Mouse (Mus musculus) heart, embryonic 10.5 days (tissue): ENCODE measurements around the gene Opa1. TPM values are rescaled to one million over a fixed set of nuclear protein-coding genes. Genes with fewer than 3 reads are reported as not detected.
A peak's percentile ranks its signal among the peaks of the same experiment; 100 is the strongest.

Experiments used
- DNase-seq: peaks from one replicate; pipeline ENCODE4 v3.0.0-alpha.2; 2017; ENCODE audit warnings: low spot score
- H3K27ac ChIP-seq: fragments of 300-500 bp; sonication (generic); 2 replicates; pipeline ENCODE4 v1.5.1; 2016; ENCODE audit warnings: mild to moderate bottlenecking
- H3K27me3 ChIP-seq: fragments of 300-500 bp; sonication (generic); 2 replicates; pipeline ENCODE4 v1.6.1; 2016; ENCODE audit warnings: mild to moderate bottlenecking; ENCODE audit not compliant: poor library complexity, insufficient read depth, severe bottlenecking
- H3K36me3 ChIP-seq: fragments of 300-500 bp; sonication (generic); 2 replicates; pipeline ENCODE4 v1.6.1; 2016; ENCODE audit warnings: mild to moderate bottlenecking, moderate library complexity
- H3K4me1 ChIP-seq: fragments of 300-500 bp; sonication (generic); 2 replicates; pipeline ENCODE4 v1.6.1; 2016; ENCODE audit warnings: mild to moderate bottlenecking
- H3K4me3 ChIP-seq: fragments of 300-500 bp; sonication (generic); 2 replicates; pipeline ENCODE4 v1.5.1; 2016; ENCODE audit warnings: mild to moderate bottlenecking, moderate library complexity
- H3K9me3 ChIP-seq: fragments of 300-500 bp; sonication (generic); 2 replicates; pipeline ENCODE4 v1.6.1; 2016; ENCODE audit warnings: mild to moderate bottlenecking, moderate library complexity
- WGBS: fragments of 180-500 bp; shearing (Covaris S2); methylation state at CpG from one replicate; pipeline ENCODE4 v1.1.7; 2016; 5-methylcytosine and 5-hydroxymethylcytosine counted together
- polyA plus RNA-seq: library from polyadenylated mRNA; unstranded; fragments of >200 nt; fragmentation: Nextera tagmentation; extraction: Ambion mirVana; gene quantifications from 2 replicates; pipeline ENCODE4 v1.2.1, GENCODE M21; 2016

The Opa1 gene
- polyA plus RNA-seq, 1 experiment from 2014 or later: 41.5 TPM

- no peak overlapping the region for H3K4me3 ChIP-seq
- peaks cover 54% of the 10 kb centered on the region for H3K36me3 ChIP-seq
- DNase-seq: no peak
- no peaks in the 10 kb centered on the region for H3K27me3 ChIP-seq
- whole genome bisulfite sequencing: 83% methylated on average over 7 of the region's 7 CpGs
- H3K27ac ChIP-seq: no peak overlapping the region
- no peaks in the 10 kb centered on the region for H3K4me1 ChIP-seq
- no peaks in the 10 kb centered on the region for H3K9me3 ChIP-seq
Measured at GRCm38 (mm10) chr16:29592171-29592570, 13.0 kb downstream of the Opa1 start.

GRCm38 (mm10) chr16:29597122-29597521 is 18.0 kb downstream of the Opa1 start:
- Histone ChIP-seq H3K36me3 (peaks cover 19% of the 10 kb centered on the region), H3K4me3 (no peak overlapping the region), H3K4me1 (no peaks in the 10 kb centered on the region), H3K9me3 (no peaks in the 10 kb centered on the region), H3K27me3 (no peaks in the 10 kb centered on the region), H3K27ac (no peak overlapping the region)
- 80% methylated on average over 4 of the region's 4 CpGs for WGBS
- no peak for DNase-seq

GRCm38 (mm10) chr16:29605546-29605945 is 26.4 kb downstream of the Opa1 start:
- 96% methylated on average over 8 of the region's 8 CpGs for WGBS

GRCm38 (mm10) chr16:29607131-29607530 is 28.0 kb downstream of the Opa1 start:
- no peak overlapping the region for H3K4me3 ChIP-seq
- no peaks in the 10 kb centered on the region for H3K27me3 ChIP-seq
- no peak overlapping the region for H3K27ac ChIP-seq
- H3K36me3 ChIP-seq: peaks cover 70% of the 10 kb centered on the region
- no peaks in the 10 kb centered on the region for H3K9me3 ChIP-seq
- 91% methylated on average over 7 of the region's 7 CpGs for WGBS
- DNase-seq: no peak
- H3K4me1 ChIP-seq: no peaks in the 10 kb centered on the region

More at GRCm38 (mm10) chr16:29605546-29605945, 26.4 kb downstream of the Opa1 start:
- Histone ChIP-seq H3K27me3 (no peaks in the 10 kb centered on the region), H3K36me3 (peaks cover 57% of the 10 kb centered on the region), H3K9me3 (no peaks in the 10 kb centered on the region), H3K27ac (no peak overlapping the region), H3K4me1 (no peaks in the 10 kb centered on the region), H3K4me3 (no peak overlapping the region)
- no peak for DNase-seq

- no peaks in the 10 kb centered on the region for H3K9me3 ChIP-seq
- H3K4me3 ChIP-seq: no peak overlapping the region
- no peak overlapping the region for H3K27ac ChIP-seq
- H3K4me1 ChIP-seq: no peaks in the 10 kb centered on the region
- DNase-seq: no peak
- WGBS: 88% methylated on average over 9 of the region's 9 CpGs
- peaks cover 87% of the 10 kb centered on the region for H3K36me3 ChIP-seq
- H3K27me3 ChIP-seq: no peaks in the 10 kb centered on the region
Measured at GRCm38 (mm10) chr16:29614762-29615161, 35.6 kb downstream of the Opa1 start.

GRCm38 (mm10) chr16:29629053-29629452 is 49.9 kb downstream of the Opa1 start:
- WGBS: 78% methylated on average over 1 of the region's 1 CpGs
- Histone ChIP-seq H3K4me1 (no peaks in the 10 kb centered on the region), H3K4me3 (no peak overlapping the region), H3K27ac (no peak overlapping the region), H3K27me3 (no peaks in the 10 kb centered on the region), H3K36me3 (peaks cover 79% of the 10 kb centered on the region), H3K9me3 (no peaks in the 10 kb centered on the region)
- DNase-seq: no peak

GRCm38 (mm10) chr16:29635780-29636179 is 56.6 kb downstream of the Opa1 start:
- WGBS: 46% methylated on average over 4 of the region's 4 CpGs
- no peaks in the 10 kb centered on the region for H3K9me3 ChIP-seq
- no peaks in the 10 kb centered on the region for H3K4me1 ChIP-seq
- H3K27me3 ChIP-seq: no peaks in the 10 kb centered on the region
- peaks cover 59% of the 10 kb centered on the region for H3K36me3 ChIP-seq
- no peak overlapping the region for H3K27ac ChIP-seq
- no peak overlapping the region for H3K4me3 ChIP-seq
- no peak for DNase-seq

- no peak overlapping the region for H3K27ac ChIP-seq
- no peaks in the 10 kb centered on the region for H3K9me3 ChIP-seq
- WGBS: 92% methylated on average over 1 of the region's 1 CpGs
- DNase-seq: no peak
- H3K36me3 ChIP-seq: peaks cover 29% of the 10 kb centered on the region; the same call in 1 of the 2 replicates
- no peaks in the 10 kb centered on the region for H3K27me3 ChIP-seq
- H3K4me3 ChIP-seq: no peak overlapping the region
- H3K4me1 ChIP-seq: no peaks in the 10 kb centered on the region
Measured at GRCm38 (mm10) chr16:29642376-29642775, 63.2 kb downstream of the Opa1 start.

GRCm38 (mm10) chr16:29644871-29645270 is 65.7 kb downstream of the Opa1 start:
- DNase-seq: no peak
- H3K4me3 ChIP-seq: no peak overlapping the region
- 84% methylated on average over 3 of the region's 3 CpGs for WGBS
- H3K4me1 ChIP-seq: no peaks in the 10 kb centered on the region
- H3K9me3 ChIP-seq: no peaks in the 10 kb centered on the region
- peaks cover 35% of the 10 kb centered on the region for H3K36me3 ChIP-seq
- no peak overlapping the region for H3K27ac ChIP-seq
- H3K27me3 ChIP-seq: no peaks in the 10 kb centered on the region

GRCm38 (mm10) chr16:29646202-29646601 is 67.1 kb downstream of the Opa1 start:
- Histone ChIP-seq H3K27ac (no peak overlapping the region), H3K9me3 (no peaks in the 10 kb centered on the region), H3K36me3 (peaks cover 43% of the 10 kb centered on the region), H3K4me1 (no peaks in the 10 kb centered on the region), H3K4me3 (no peak overlapping the region), H3K27me3 (no peaks in the 10 kb centered on the region)
- DNase-seq: no peak

GRCm38 (mm10) chr16:29656187-29656825 is 77.2 kb downstream of the Opa1 start:
- H3K27ac ChIP-seq: no peak overlapping the region
- whole genome bisulfite sequencing: 80% methylated on average over 9 of the region's 9 CpGs
- 0 out of 2 replicates have a peak, but pooled peaks cover 6% of the 10 kb centered on the region for H3K4me1 ChIP-seq
- DNase-seq: no peak
- H3K9me3 ChIP-seq: no peaks in the 10 kb centered on the region
- peaks cover 9% of the 10 kb centered on the region; the same call in 1 of the 2 replicates for H3K36me3 ChIP-seq
- H3K4me3 ChIP-seq: no peak overlapping the region
- H3K27me3 ChIP-seq: peaks cover 22% of the 10 kb centered on the region

GRCm38 (mm10) chr16:29656901-29657300 is 77.8 kb downstream of the Opa1 start:
- H3K36me3 ChIP-seq: peaks cover 4% of the 10 kb centered on the region; the same call in 1 of the 2 replicates
- H3K27me3 ChIP-seq: peaks cover 22% of the 10 kb centered on the region
- H3K27ac ChIP-seq: no peak overlapping the region
- no peak for DNase-seq
- H3K9me3 ChIP-seq: no peaks in the 10 kb centered on the region
- H3K4me3 ChIP-seq: no peak overlapping the region
- WGBS: 73% methylated on average over 10 of the region's 10 CpGs
- H3K4me1 ChIP-seq: 0 out of 2 replicates have a peak, but pooled peaks cover 6% of the 10 kb centered on the region

GRCm38 (mm10) chr16:29657650-29658548 is 78.8 kb downstream of the Opa1 start:
- H3K9me3 ChIP-seq: no peaks in the 10 kb centered on the region
- H3K27ac ChIP-seq: no peak overlapping the region; the same call in 1 of the 2 replicates
- no peak for DNase-seq
- H3K36me3 ChIP-seq: no peaks in the 10 kb centered on the region
- H3K4me1 ChIP-seq: 0 out of 2 replicates have a peak, but pooled peaks cover 6% of the 10 kb centered on the region
- peaks cover 26% of the 10 kb centered on the region for H3K27me3 ChIP-seq
- 22% methylated on average over 18 of the region's 18 CpGs for WGBS
- peak overlapping the region; percentile 50 for H3K4me3 ChIP-seq
